Mouse (Mus musculus) neural tube, embryonic 11.5 days (tissue): ENCODE results near the gene Ank. TPM values are rescaled to one million over a fixed set of nuclear protein-coding genes. Genes with fewer than 3 reads are reported as not detected.

Source experiments
- ATAC-seq: fragments of 200-750 bp; cut with Nextera tagmentation; 2 replicates; pipeline ENCODE4 v1.8.0; 2017; ENCODE audit warnings: moderate number of reproducible peaks, mild to moderate bottlenecking, moderate TSS enrichment, moderate library complexity; ENCODE audit not compliant: insufficient read depth, low FRiP score, low TSS enrichment
- DNase-seq: peaks from one replicate; pipeline ENCODE4 v3.0.0-alpha.2; 2015; ENCODE audit warnings: low spot score
- H3K27ac ChIP-seq: fragments of 300-500 bp; sonication (generic); 2 replicates; pipeline ENCODE4 v1.5.1; 2014; ENCODE audit warnings: low read depth, mild to moderate bottlenecking, low read length
- H3K27me3 ChIP-seq: fragments of 300-500 bp; sonication (generic); 2 replicates; pipeline ENCODE4 v1.6.1; 2014; ENCODE audit warnings: mild to moderate bottlenecking, low read length, mixed read lengths; ENCODE audit not compliant: control insufficient read depth, insufficient read depth
- H3K36me3 ChIP-seq: fragments of 300-500 bp; sonication (generic); 2 replicates; pipeline ENCODE4 v1.6.1; 2014; ENCODE audit warnings: mild to moderate bottlenecking, low read length, moderate library complexity, mixed read lengths; ENCODE audit not compliant: control insufficient read depth, insufficient read depth
- H3K4me1 ChIP-seq: fragments of 300-500 bp; sonication (generic); 2 replicates; pipeline ENCODE4 v1.6.1; 2014; ENCODE audit warnings: low read length, mixed read lengths; ENCODE audit not compliant: control insufficient read depth, insufficient read depth
- H3K4me2 ChIP-seq: fragments of 300-500 bp; sonication (generic); 2 replicates; pipeline ENCODE4 v1.6.1; 2014; ENCODE audit warnings: low read depth, mild to moderate bottlenecking, moderate library complexity
- H3K4me3 ChIP-seq: fragments of 300-500 bp; sonication (generic); 2 replicates; pipeline ENCODE4 v1.5.1; 2014; ENCODE audit warnings: low read depth, low read length
- H3K9ac ChIP-seq: fragments of 300-500 bp; sonication (generic); 2 replicates; pipeline ENCODE4 v1.6.1; 2014; ENCODE audit warnings: mild to moderate bottlenecking, low read length
- H3K9me3 ChIP-seq: fragments of 300-500 bp; sonication (generic); 2 replicates; pipeline ENCODE4 v1.6.1; 2016; ENCODE audit warnings: low read length; ENCODE audit not compliant: control insufficient read depth
- WGBS: fragments of 180-500 bp; shearing (Covaris S2); extraction: QIAGEN DNeasy Blood & Tissue Kit; methylation state at CpG from one replicate; pipeline ENCODE4 v1.1.7; 2014; 5-methylcytosine and 5-hydroxymethylcytosine counted together
- polyA plus RNA-seq: library from polyadenylated mRNA; unstranded; fragments of >200 nt; fragmentation: Nextera tagmentation; extraction: Ambion mirVana; gene quantifications from 2 replicates; pipeline ENCODE4 v1.2.1, GENCODE M21; 2014

The Ank gene
- polyA plus RNA-seq, 1 experiment from 2014 or later = 12.9 TPM

DNA sequence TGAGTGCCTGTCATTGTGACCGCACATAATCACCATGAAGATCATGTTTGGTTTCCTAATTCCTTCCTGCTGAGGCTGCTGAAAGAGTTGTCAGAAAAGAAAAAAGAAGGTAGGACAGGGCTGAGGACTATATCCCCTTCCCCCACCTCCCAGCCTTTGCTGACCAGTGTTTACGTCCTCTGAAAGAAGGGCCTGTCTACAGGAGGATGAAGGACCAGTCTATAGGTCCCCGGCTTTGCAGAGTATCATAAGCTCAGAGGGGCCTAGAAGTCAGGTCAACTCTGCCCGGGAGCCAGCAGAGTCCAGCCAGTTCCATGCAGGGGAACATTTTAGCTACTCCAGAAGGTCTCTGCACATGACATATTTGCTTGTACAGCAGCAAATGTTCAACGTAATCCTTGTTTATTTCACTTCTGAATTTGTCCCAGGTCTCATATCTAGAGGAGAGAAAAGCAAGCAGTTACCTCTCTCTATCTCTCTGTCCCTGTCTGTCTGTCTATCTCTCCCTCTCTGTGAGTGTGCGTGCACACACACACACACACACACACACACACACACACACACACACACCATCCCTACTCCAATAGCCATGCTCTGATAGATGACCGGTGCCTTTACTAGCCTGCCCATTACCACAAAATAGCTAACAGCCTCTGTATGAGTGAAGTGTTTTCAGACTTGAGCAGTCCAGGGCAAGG lies 31.0 kb downstream of the Ank start:
- DNase-seq (no peak), ATAC-seq (peak; percentile 20)
- H3K4me1 ChIP-seq = peaks cover 16% of the 10 kb centered on the region

DNA sequence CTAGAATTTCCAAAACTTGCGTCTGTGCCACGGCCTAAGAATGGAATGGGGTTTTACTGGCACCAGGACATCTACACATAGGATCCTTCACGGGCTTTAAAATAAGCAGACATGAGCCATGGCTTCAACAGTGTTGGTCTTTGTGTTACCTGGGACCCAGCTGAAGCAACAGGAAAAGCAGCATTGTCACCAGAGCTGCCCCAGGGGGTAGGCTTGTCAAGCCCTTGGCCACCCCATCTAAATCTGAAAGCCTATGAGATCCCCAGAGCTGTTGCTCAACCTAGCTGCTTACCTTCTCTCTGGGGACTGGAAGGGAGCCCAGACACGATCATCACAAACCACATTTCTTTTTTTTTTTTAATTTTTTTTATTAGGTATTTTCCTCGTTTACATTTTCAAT lies 31.6 kb downstream of the Ank start:
- Histone ChIP-seq H3K27ac (no peak overlapping the region), H3K9me3 (no peaks in the 10 kb centered on the region), H3K36me3 (no peaks in the 10 kb centered on the region), H3K27me3 (no peaks in the 10 kb centered on the region), H3K4me1 (peaks cover 16% of the 10 kb centered on the region), H3K9ac (no peak overlapping the region), H3K4me3 (no peak overlapping the region), H3K4me2 (no peak overlapping the region)
- DNase-seq (no peak), ATAC-seq (no peak)
- WGBS = 83% methylated on average over 5 of the region's 5 CpGs

More for the DNA sequence above, 31.0 kb downstream of the Ank start:
- Histone ChIP-seq H3K4me3 (no peak overlapping the region), H3K36me3 (no peaks in the 10 kb centered on the region), H3K4me2 (no peak overlapping the region), H3K9me3 (no peaks in the 10 kb centered on the region), H3K9ac (no peak overlapping the region), H3K27ac (no peak overlapping the region), H3K27me3 (no peaks in the 10 kb centered on the region)
- 67% methylated on average over 7 of the region's 7 CpGs for WGBS

DNA sequence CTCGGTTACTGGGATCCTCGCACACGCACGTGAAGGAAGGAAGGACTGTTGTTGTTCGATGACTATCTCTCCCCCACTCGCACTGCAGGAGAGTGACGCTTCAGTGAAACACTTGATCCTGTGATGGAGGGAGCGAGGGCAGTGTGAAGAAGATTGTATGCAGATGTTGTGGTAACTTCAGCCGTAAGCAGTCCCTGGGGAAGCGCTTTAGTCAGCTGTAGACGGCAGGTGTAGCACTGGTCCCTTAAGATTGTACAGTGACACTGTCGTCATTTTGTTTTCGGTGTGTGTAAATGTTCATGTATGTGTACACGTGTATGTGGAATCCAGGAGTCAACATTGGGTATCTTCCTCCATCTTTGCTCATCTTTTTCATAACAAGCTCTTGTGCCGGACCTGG lies 33.9 kb downstream of the Ank start:
- Histone ChIP-seq H3K4me3 (no peak overlapping the region), H3K4me1 (peaks cover 13% of the 10 kb centered on the region)

DNA sequence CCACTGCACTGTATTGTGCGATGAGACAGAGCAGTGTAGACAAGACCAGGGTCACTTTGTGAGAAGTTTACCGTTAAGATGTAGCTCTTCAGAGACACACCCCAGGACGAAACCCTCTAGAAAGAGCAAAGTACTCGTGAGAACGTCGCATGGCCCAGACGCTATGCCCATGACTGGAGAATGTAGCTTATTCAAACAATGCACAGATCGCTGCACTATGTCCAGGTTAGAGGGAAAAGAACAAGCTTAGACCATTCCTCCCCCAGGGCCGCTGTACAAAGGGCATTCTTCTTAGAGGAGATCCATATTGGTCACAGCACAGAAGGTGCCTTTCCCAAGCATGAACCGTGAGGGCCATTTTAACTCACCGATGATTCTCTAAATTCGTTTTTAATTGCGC lies 35.9 kb downstream of the Ank start:
- Histone ChIP-seq H3K27ac (no peak overlapping the region), H3K4me2 (no peak overlapping the region), H3K4me3 (no peak overlapping the region), H3K4me1 (0 out of 2 replicates have a peak, but pooled peaks cover 2% of the 10 kb centered on the region), H3K9ac (no peak overlapping the region), H3K9me3 (no peaks in the 10 kb centered on the region), H3K36me3 (no peaks in the 10 kb centered on the region), H3K27me3 (no peaks in the 10 kb centered on the region)
- WGBS = 90% methylated on average over 13 of the region's 13 CpGs
- DNase-seq (no peak), ATAC-seq (no peak)

More for the DNA sequence above, 33.9 kb downstream of the Ank start:
- Histone ChIP-seq H3K27me3 (no peaks in the 10 kb centered on the region), H3K9ac (no peak overlapping the region), H3K36me3 (no peaks in the 10 kb centered on the region), H3K9me3 (no peaks in the 10 kb centered on the region), H3K27ac (no peak overlapping the region), H3K4me2 (no peak overlapping the region)
- ATAC-seq (no peak), DNase-seq (no peak)
- WGBS = 75% methylated on average over 15 of the region's 15 CpGs

DNA sequence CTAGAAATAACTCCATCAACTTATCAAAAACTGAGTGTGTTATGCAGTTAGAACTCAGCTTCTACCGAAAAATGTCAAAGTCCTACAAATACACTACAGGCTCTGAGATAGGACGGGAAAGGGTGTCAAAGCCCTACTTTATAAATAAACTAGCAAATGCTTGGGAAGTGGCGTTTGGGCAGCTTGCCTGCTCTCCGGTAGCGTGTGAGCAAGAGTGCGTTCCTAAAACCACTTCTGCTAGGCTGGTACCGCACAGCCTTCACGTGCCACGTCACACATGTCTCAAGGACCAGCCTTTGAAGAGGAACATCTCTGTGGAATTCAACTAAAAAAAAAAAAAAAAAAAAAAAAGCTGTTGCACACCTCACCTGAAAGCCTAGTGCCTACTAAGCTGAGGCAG lies 36.7 kb downstream of the Ank start:
- Histone ChIP-seq H3K9me3 (no peaks in the 10 kb centered on the region), H3K36me3 (no peaks in the 10 kb centered on the region)
- WGBS = 92% methylated on average over 9 of the region's 9 CpGs

DNA sequence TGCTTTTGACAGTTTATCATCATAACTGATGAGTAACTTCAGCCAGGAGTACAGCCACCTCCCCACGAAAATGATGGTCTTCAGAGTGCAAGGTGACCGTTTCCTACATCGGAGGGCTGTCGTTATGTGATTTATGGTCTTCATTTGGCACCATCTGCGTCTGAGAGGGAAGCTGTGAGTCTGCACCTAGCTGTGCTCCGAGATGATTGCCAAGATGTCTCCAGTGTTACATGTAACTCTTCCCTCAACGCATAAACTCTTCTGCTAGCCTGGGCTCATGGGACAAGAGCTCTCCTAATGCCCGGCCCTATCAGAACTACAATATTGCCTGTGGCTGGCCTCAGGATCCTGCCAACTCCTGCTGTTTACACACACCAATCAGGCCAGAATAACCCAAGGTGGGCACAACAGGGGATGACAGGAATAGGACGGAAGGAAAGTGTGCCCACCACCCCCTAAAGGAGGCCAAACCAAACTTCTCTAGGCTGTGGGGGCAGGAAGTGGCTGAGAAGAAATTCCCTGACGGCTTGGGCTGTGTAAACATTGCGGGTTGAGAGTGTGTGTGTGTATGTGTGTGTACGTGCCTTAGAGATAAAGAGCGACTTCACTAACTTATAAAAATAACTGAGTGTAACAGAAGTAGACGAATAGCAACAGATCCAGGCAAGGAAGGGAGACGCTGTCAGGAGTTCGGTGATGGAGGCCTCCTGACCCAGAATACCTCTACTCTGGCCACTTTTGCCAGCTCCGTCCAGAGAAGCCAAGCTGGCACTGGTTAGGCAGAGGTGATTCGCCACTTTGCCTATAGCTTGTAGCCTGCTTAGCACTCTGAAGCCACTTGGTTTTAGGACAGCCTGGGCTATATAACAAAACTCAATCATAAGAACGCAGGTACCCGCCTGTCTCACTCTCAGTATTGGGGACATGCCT lies 37.6 kb downstream of the Ank start:
- DNase-seq (no peak), ATAC-seq (no peak)
- WGBS = 68% methylated on average over 20 of the region's 20 CpGs
- Histone ChIP-seq H3K9ac (no peak overlapping the region), H3K27ac (no peak overlapping the region), H3K36me3 (no peaks in the 10 kb centered on the region), H3K4me3 (no peak overlapping the region), H3K27me3 (no peaks in the 10 kb centered on the region), H3K4me1 (no peaks in the 10 kb centered on the region), H3K9me3 (no peaks in the 10 kb centered on the region), H3K4me2 (no peak overlapping the region)

More for the DNA sequence above, 36.7 kb downstream of the Ank start:
- Histone ChIP-seq H3K27ac (no peak overlapping the region), H3K4me3 (no peak overlapping the region), H3K4me2 (no peak overlapping the region), H3K9ac (no peak overlapping the region), H3K27me3 (no peaks in the 10 kb centered on the region), H3K4me1 (no peaks in the 10 kb centered on the region)
- DNase-seq (no peak), ATAC-seq (no peak)

DNA sequence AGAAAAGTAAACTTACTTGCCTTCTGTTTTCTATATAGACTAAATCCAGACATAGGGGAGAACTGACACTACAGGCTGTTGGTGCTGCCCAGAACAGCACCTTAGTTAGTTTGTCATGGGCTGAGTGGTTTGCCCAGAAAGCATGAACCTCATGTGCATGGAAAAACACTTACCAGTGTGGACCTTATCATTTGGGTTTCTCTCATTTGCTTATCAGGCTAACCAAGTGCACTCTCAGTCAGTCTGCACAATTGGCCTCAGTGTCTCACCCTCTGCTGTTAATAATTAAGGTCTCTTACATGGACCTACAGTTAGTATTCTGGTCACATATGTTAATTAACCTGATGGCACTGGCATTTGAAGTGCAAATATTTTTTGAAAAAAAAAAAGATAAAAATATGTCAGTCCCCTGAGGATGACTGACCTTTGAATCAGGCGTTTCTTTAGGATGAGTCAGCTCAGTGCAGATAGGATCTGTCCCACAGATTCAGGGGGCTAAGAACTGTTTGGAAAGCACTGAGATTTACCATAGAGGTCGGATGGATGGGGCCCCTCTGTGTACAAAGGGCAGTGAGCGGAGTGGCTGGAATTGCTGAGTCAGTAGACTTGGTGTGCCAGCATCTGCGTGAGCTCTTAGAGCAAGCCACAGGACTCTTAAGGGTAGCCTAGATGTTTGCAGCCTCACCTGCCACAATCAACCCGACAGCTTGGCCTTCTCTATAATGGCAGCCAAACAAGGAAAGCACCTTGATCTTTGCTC lies 39.8 kb downstream of the Ank start:
- Histone ChIP-seq H3K27me3 (no peaks in the 10 kb centered on the region), H3K4me2 (no peak overlapping the region), H3K4me3 (no peak overlapping the region), H3K9me3 (no peaks in the 10 kb centered on the region), H3K36me3 (no peaks in the 10 kb centered on the region), H3K4me1 (no peaks in the 10 kb centered on the region), H3K27ac (no peak overlapping the region), H3K9ac (no peak overlapping the region)
- 70% methylated on average over 5 of the region's 5 CpGs for WGBS
- DNase-seq (no peak), ATAC-seq (no peak)

DNA sequence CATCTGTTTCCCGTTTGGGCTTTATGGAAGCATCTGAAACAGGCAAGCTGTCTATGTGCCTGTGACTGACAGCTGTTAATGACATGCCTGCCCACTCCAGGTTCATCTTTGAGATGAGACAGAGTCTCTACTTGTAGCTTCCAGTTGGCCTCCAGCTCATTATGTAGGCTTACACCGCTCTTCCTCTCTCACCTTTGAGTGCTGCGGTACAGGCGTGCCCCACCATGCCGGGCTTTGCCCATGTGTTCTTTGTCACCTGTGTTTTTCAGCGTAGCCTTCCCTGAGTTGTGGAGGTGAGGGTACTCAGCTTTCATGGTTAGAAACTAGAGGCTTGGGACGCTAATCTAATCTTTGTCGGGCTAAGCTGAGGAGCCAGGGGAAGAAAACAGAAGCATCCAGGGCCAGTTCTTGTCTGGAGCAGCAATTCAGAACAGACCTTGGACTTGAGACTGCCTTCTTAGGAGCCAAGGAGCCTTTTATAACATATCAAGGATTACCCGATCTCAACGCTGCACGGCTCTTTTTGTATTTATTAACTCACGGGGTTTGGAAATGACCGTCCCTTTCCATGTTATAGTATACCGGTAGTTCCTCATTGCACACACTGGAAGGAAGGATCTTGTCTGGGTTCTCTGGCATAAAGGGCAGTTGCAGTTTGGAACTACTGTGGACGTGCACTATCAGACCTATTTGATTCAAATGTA lies 40.6 kb downstream of the Ank start:
- H3K4me2 ChIP-seq = no peak overlapping the region
- ATAC-seq (no peak), DNase-seq (no peak)
- H3K4me3 ChIP-seq = no peak overlapping the region
- no peaks in the 10 kb centered on the region for H3K36me3 ChIP-seq
- no peak overlapping the region for H3K9ac ChIP-seq
- no peaks in the 10 kb centered on the region for H3K4me1 ChIP-seq
- H3K27me3 ChIP-seq = no peaks in the 10 kb centered on the region
- 93% methylated on average over 15 of the region's 15 CpGs for WGBS
- no peaks in the 10 kb centered on the region for H3K9me3 ChIP-seq
- no peak overlapping the region for H3K27ac ChIP-seq
